Mouse (Mus musculus) cortical plate, adult 2 months (tissue): ENCODE results near the gene Clint1. TPM values are rescaled to one million over a fixed set of nuclear protein-coding genes. Genes with fewer than 3 reads are reported as not detected.
A peak's percentile ranks its signal among the peaks of the same experiment; 100 is the strongest.

ENCODE experiments used
- H3K27ac ChIP-seq: fragments of 200-500 bp; 2 replicates; pipeline ENCODE4 v1.5.1; 2012; ENCODE audit warnings: low read length, control low read depth, inconsistent platforms; ENCODE audit not compliant: insufficient read depth
- H3K4me1 ChIP-seq: fragments of 200-500 bp; 2 replicates; pipeline ENCODE4 v1.6.1; 2011; ENCODE audit warnings: low read length; ENCODE audit not compliant: control insufficient read depth, insufficient read depth
- H3K4me3 ChIP-seq: fragments of 200-500 bp; 2 replicates; pipeline ENCODE4 v1.5.1; 2011; ENCODE audit warnings: mild to moderate bottlenecking, low read length, control low read depth; ENCODE audit not compliant: insufficient read depth
- CTCF ChIP-seq: fragments of 200-500 bp; IDR thresholded peaks from 2 replicates; pipeline ENCODE4 v1.5.1; 2011; ENCODE audit warnings: mild to moderate bottlenecking, control low read depth, low read length; ENCODE audit not compliant: insufficient read depth; ENCODE audit errors: extremely low read depth
- POLR2A ChIP-seq: fragments of 200-500 bp; IDR thresholded peaks from 2 replicates; pipeline ENCODE4 v1.6.1; 2011; ENCODE audit warnings: mild to moderate bottlenecking, low read length, control low read depth; ENCODE audit not compliant: insufficient read depth; ENCODE audit errors: extremely low read depth
- polyA plus RNA-seq: library from polyadenylated mRNA; depleted of rRNA; stranded (reverse); fragments of >200 nt; gene quantifications from 2 replicates; pipeline ENCODE4 v1.2.3, GENCODE M21; 2012; rRNA removed

The Clint1 gene
- polyA plus RNA-seq: 41.5 and 41.7 TPM in 2 replicates

- TF ChIP-seq POLR2A: peak; percentile 60; the same call in 1 of the 2 replicates
- TF ChIP-seq CTCF: no peak
- H3K27ac ChIP-seq: peak within 1 kb of the TSS; percentile 73
- peak within 1 kb of the TSS; percentile 79 for H3K4me3 ChIP-seq
- peaks cover 6% of the 10 kb centered on the region for H3K4me1 ChIP-seq
These were observed at the start of gene Clint1 for GRCm38 (mm10) chr11:45851516-45852123. Gene Clint1, plus strand, starts transcription at chr11:45852051.

GRCm38 (mm10) chr11:45804068-45804467 is 47.8 kb upstream of the Clint1 start:
- Histone ChIP-seq H3K4me3 (no peak overlapping the region), H3K27ac (no peak overlapping the region), H3K4me1 (no peaks in the 10 kb centered on the region)
- TF ChIP-seq POLR2A (no peak), CTCF (no peak)

- Histone ChIP-seq H3K4me1 (no peaks in the 10 kb centered on the region), H3K27ac (no peak overlapping the region), H3K4me3 (no peak overlapping the region)
- TF ChIP-seq POLR2A (no peak), CTCF (no peak)
These were observed 46.5 kb upstream of the Clint1 start for GRCm38 (mm10) chr11:45805312-45805772.

- Histone ChIP-seq H3K27ac (no peak overlapping the region), H3K4me3 (no peak overlapping the region), H3K4me1 (no peaks in the 10 kb centered on the region)
- TF ChIP-seq CTCF (no peak), POLR2A (no peak)
These were observed 46.0 kb upstream of the Clint1 start for GRCm38 (mm10) chr11:45805810-45806209.

- Histone ChIP-seq H3K4me3 (no peak overlapping the region), H3K27ac (no peak overlapping the region), H3K4me1 (no peaks in the 10 kb centered on the region)
- TF ChIP-seq CTCF (no peak), POLR2A (no peak)
These were observed 45.6 kb upstream of the Clint1 start for GRCm38 (mm10) chr11:45806264-45806663.

GRCm38 (mm10) chr11:45806809-45807208 is 45.0 kb upstream of the Clint1 start:
- Histone ChIP-seq H3K4me1 (no peaks in the 10 kb centered on the region), H3K4me3 (no peak overlapping the region), H3K27ac (no peak overlapping the region)
- TF ChIP-seq POLR2A (no peak), CTCF (no peak)

GRCm38 (mm10) chr11:45807820-45808219 is 44.0 kb upstream of the Clint1 start:
- Histone ChIP-seq H3K4me3 (no peak overlapping the region), H3K27ac (no peak overlapping the region), H3K4me1 (no peaks in the 10 kb centered on the region)
- no peak for TF ChIP-seq POLR2A
- no peak for TF ChIP-seq CTCF

- no peaks in the 10 kb centered on the region for H3K4me1 ChIP-seq
- no peak overlapping the region for H3K27ac ChIP-seq
- H3K4me3 ChIP-seq: no peak overlapping the region
- TF ChIP-seq POLR2A (no peak), CTCF (no peak)
These were observed 42.4 kb upstream of the Clint1 start for GRCm38 (mm10) chr11:45809424-45809823.

GRCm38 (mm10) chr11:45810056-45810455 is 41.8 kb upstream of the Clint1 start:
- TF ChIP-seq CTCF (no peak), POLR2A (no peak)
- no peaks in the 10 kb centered on the region for H3K4me1 ChIP-seq
- no peak overlapping the region for H3K27ac ChIP-seq
- no peak overlapping the region for H3K4me3 ChIP-seq

GRCm38 (mm10) chr11:45810805-45811204 is 41.0 kb upstream of the Clint1 start:
- TF ChIP-seq CTCF: no peak
- TF ChIP-seq POLR2A: no peak
- Histone ChIP-seq H3K4me1 (no peaks in the 10 kb centered on the region), H3K27ac (no peak overlapping the region)

More at GRCm38 (mm10) chr11:45810805-45811204, 41.0 kb upstream of the Clint1 start:
- H3K4me3 ChIP-seq: no peak overlapping the region
